Mouse (Mus musculus): ENCODE results near the gene Isca1.

DNA sequence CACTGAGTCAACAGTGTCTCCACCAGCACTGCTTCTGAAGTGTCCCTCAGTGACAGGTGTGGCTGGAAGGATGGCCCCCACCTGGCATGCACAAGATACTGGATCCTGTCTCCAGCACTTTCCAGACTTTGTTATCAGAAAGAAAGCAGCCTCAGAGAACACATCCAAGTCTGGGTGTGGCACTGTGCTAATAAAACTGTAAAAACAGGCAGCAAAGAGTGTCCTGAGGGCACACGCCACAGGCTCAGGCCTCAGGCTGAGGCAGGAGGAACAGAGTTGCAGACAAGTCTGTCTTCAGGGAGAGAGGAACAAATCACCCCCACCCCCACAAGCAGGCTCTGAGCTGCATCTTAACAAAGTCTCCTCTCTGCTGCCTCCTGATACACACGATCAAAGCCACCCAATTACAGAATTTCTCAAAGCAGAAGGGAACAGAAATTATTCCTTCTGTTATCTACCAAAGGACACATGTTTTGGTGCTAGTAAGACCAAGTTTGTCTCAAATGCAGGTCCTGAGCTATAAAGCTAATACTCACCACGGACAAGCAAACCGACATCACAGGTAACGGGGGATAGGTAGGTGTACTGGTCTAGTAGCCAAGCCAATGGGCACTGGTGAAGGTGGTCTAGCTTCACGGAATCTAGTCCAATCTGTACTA lies 26.3 kb upstream of the Isca1 start:
- TF ChIP-seq CTCF (IDR thresholded peaks at IDR 0.05; ENCODE audit: low read depth) (peak; percentile 37), EP300 (IDR thresholded peaks at IDR 0.05; ENCODE audit: low read depth) (peak; percentile 95)

Measured in liver, embryonic 14.5 days (tissue).